In the genomic region with DNA sequence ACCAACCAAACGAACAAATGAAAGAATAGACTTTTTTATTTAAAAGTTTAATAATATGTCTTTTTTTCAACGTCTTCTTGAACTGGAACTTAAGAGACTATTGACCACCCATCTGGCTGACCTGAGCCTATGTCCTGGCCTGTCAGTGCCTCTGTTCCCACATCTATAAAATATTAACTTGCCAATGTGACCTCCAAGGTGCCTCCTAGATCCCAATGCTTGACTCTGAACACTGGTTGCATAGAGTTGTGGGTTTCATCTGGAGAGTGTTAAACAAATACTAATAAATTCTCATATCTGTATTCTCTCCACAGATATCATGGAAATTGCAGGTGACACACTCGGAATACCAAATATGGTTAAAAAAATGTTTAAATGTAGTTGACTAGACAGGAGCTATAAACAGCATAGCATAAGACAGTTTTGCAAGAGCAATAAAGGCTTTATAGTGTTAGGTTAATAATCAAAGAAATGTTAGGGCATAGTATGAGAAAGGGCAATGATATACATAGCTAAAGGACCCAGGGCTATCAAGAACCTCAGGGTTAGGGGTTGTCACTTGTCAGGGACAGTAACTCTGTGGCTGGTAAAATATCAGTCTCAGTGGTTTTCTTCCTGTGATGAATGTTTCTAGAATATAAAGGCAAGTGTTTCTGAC, we compare ENCODE assay signal across 23 mouse cellular contexts.
"Had no signal": no experiment of that assay in that cellular context is flagged by ENCODE, and none has a peak within 500 bp of the region (broad histone marks: within the 10 kb centered on the region; RNA-seq: fewer than 3 reads in every experiment).

No protein-coding gene starts in this region.

- H3K4me2 ChIP-seq: forebrain, embryonic 15.5 days; heart, embryonic 11.5 days; heart, embryonic 13.5 days; heart, embryonic 15.5 days; hindbrain, embryonic 12.5 days; hindbrain, embryonic 14.5 days; limb, embryonic 12.5 days; liver, embryonic 11.5 days; liver, embryonic 13.5 days; liver, embryonic 15.5 days had no signal

- H3K4me3 ChIP-seq: forebrain, embryonic 15.5 days; heart, adult 2 months; heart, embryonic 13.5 days; heart, embryonic 15.5 days; hindbrain, embryonic 12.5 days; layer of hippocampus, adult 2 months; left cerebral cortex, adult 2 months; limb, embryonic 10.5 days; limb, embryonic 12.5 days; liver, embryonic 13.5 days; liver, embryonic 15.5 days had no signal

- H3K9me3 ChIP-seq: forebrain, embryonic 15.5 days; heart, embryonic 13.5 days; heart, embryonic 15.5 days; hindbrain, embryonic 12.5 days; limb, embryonic 10.5 days; limb, embryonic 12.5 days; liver, embryonic 13.5 days; liver, embryonic 15.5 days had no signal

- H3K36me3 ChIP-seq: forebrain, embryonic 15.5 days; heart, embryonic 13.5 days; heart, embryonic 15.5 days; hindbrain, embryonic 12.5 days; limb, embryonic 10.5 days; limb, embryonic 12.5 days; liver, embryonic 13.5 days; liver, embryonic 15.5 days had no signal

- H3K4me1 ChIP-seq: forebrain, embryonic 15.5 days; hindbrain, embryonic 12.5 days; liver, embryonic 13.5 days; liver, embryonic 15.5 days had no signal

- H3K27ac ChIP-seq: forebrain, embryonic 15.5 days; heart, adult 2 months; heart, embryonic 13.5 days; heart, embryonic 15.5 days; hindbrain, embryonic 12.5 days; hindbrain, embryonic 14.5 days; layer of hippocampus, adult 2 months; left cerebral cortex, adult 2 months; limb, embryonic 10.5 days; limb, embryonic 12.5 days; liver, embryonic 13.5 days; liver, embryonic 15.5 days had no signal

- DNase-seq: forebrain, postnatal 0 days; gastrocnemius, postnatal 14 days; gastrocnemius, postnatal 36 days; heart, adult 11 months; heart, adult 2 months; heart, postnatal 14 days; heart, postnatal 36 days; kidney, postnatal 10 days; liver; liver, embryonic 13.5 days had no signal

- H3K27me3 ChIP-seq: forebrain, embryonic 15.5 days; heart, embryonic 13.5 days; heart, embryonic 15.5 days; hindbrain, embryonic 12.5 days; limb, embryonic 12.5 days; liver, embryonic 13.5 days; liver, embryonic 15.5 days had no signal

- ATAC-seq: forebrain, embryonic 15.5 days; forebrain, postnatal 0 days; hindbrain, embryonic 16.5 days had no signal

- H3K9ac ChIP-seq: forebrain, embryonic 15.5 days; forebrain, postnatal 0 days; heart, embryonic 13.5 days; heart, embryonic 15.5 days; hindbrain, embryonic 12.5 days; hindbrain, embryonic 14.5 days; limb, embryonic 12.5 days; liver, embryonic 13.5 days; liver, embryonic 15.5 days had no signal
